Mouse (Mus musculus) midbrain, embryonic 15.5 days (tissue): ENCODE data around the gene Tent4a. TPM values are rescaled to one million over a fixed set of nuclear protein-coding genes. Genes with fewer than 3 reads are reported as not detected.

Experiments
- ATAC-seq: fragments of 200-750 bp; cut with Nextera tagmentation; replicated peaks from 2 replicates; pipeline ENCODE4 v1.8.0; 2017; ENCODE audit warnings: moderate TSS enrichment
- H3K27ac ChIP-seq: fragments of 300-500 bp; sonication (generic); 2 replicates; pipeline ENCODE4 v1.5.1; 2015; ENCODE audit warnings: mild to moderate bottlenecking, inconsistent platforms
- H3K27me3 ChIP-seq: fragments of 300-500 bp; sonication (generic); replicated peaks from 2 replicates; pipeline ENCODE4 v1.6.1; 2015; ENCODE audit warnings: inconsistent platforms
- H3K36me3 ChIP-seq: fragments of 300-500 bp; sonication (generic); replicated peaks from 2 replicates; pipeline ENCODE4 v1.6.1; 2015; ENCODE audit warnings: inconsistent platforms
- H3K4me1 ChIP-seq: fragments of 300-500 bp; sonication (generic); 2 replicates; pipeline ENCODE4 v1.6.1; 2015; ENCODE audit warnings: inconsistent platforms
- H3K4me2 ChIP-seq: fragments of 300-500 bp; sonication (generic); 2 replicates; pipeline ENCODE4 v1.6.1; 2015; ENCODE audit warnings: inconsistent platforms, mild to moderate bottlenecking, moderate library complexity
- H3K4me3 ChIP-seq: fragments of 300-500 bp; sonication (generic); 2 replicates; pipeline ENCODE4 v1.5.1; 2015; ENCODE audit warnings: mild to moderate bottlenecking, inconsistent platforms
- H3K9ac ChIP-seq: fragments of 300-500 bp; sonication (generic); 2 replicates; pipeline ENCODE4 v1.6.1; 2015; ENCODE audit warnings: mild to moderate bottlenecking, inconsistent platforms
- H3K9me3 ChIP-seq: fragments of 300-500 bp; sonication (generic); 2 replicates; pipeline ENCODE4 v1.6.1; 2016; ENCODE audit warnings: inconsistent platforms
- WGBS: fragments of 180-500 bp; shearing (Covaris S2); methylation state at CpG from one replicate; pipeline ENCODE4 v1.1.7; 2015; ENCODE audit warnings: mixed read lengths; 5-methylcytosine and 5-hydroxymethylcytosine counted together
- polyA plus RNA-seq: library from polyadenylated mRNA; unstranded; fragments of >200 nt; fragmentation: Nextera tagmentation; extraction: Ambion mirVana; gene quantifications from 2 replicates; pipeline ENCODE4 v1.2.1, GENCODE M21; 2015

Tent4a gene
- polyA plus RNA-seq, 1 experiment from 2014 or later: 7.6 TPM

- H3K4me2 ChIP-seq: no peak overlapping the region
- WGBS: 88% methylated on average over 12 of the region's 12 CpGs
- H3K4me1 ChIP-seq: no peaks in the 10 kb centered on the region; the same call in 1 of the 2 replicates
- no peak overlapping the region for H3K27ac ChIP-seq
- ATAC-seq: no peak
- H3K36me3 ChIP-seq: peaks cover 53% of the 10 kb centered on the region
- no peaks in the 10 kb centered on the region for H3K9me3 ChIP-seq
- no peak overlapping the region for H3K9ac ChIP-seq
- no peak overlapping the region for H3K4me3 ChIP-seq
- no peaks in the 10 kb centered on the region for H3K27me3 ChIP-seq
Measured at GRCm38 (mm10) chr13:69506341-69507086, 27.9 kb downstream of the Tent4a start.

GRCm38 (mm10) chr13:69502863-69503262 lies 31.6 kb downstream of the Tent4a start:
- WGBS: 84% methylated on average over 5 of the region's 5 CpGs
- ATAC-seq: no peak

GRCm38 (mm10) chr13:69502157-69502750 lies 32.2 kb downstream of the Tent4a start:
- ATAC-seq: no peak
- Histone ChIP-seq H3K36me3 (peaks cover 67% of the 10 kb centered on the region), H3K4me2 (no peak overlapping the region), H3K27me3 (no peaks in the 10 kb centered on the region), H3K4me1 (no peaks in the 10 kb centered on the region), H3K27ac (no peak overlapping the region), H3K9ac (no peak overlapping the region), H3K9me3 (no peaks in the 10 kb centered on the region), H3K4me3 (no peak overlapping the region)
- WGBS: 95% methylated on average over 14 of the region's 14 CpGs

More at GRCm38 (mm10) chr13:69502863-69503262, 31.6 kb downstream of the Tent4a start:
- H3K27ac ChIP-seq: no peak overlapping the region
- H3K4me1 ChIP-seq: no peaks in the 10 kb centered on the region
- H3K4me2 ChIP-seq: no peak overlapping the region
- no peak overlapping the region for H3K4me3 ChIP-seq
- peaks cover 73% of the 10 kb centered on the region for H3K36me3 ChIP-seq
- H3K27me3 ChIP-seq: no peaks in the 10 kb centered on the region
- H3K9ac ChIP-seq: no peak overlapping the region
- H3K9me3 ChIP-seq: no peaks in the 10 kb centered on the region

- Histone ChIP-seq H3K4me2 (no peak overlapping the region), H3K4me3 (no peak overlapping the region), H3K27ac (no peak overlapping the region), H3K9ac (no peak overlapping the region), H3K27me3 (no peaks in the 10 kb centered on the region), H3K36me3 (peaks cover 45% of the 10 kb centered on the region), H3K9me3 (no peaks in the 10 kb centered on the region), H3K4me1 (no peaks in the 10 kb centered on the region)
- no peak for ATAC-seq
- WGBS: 82% methylated on average over 5 of the region's 5 CpGs
Measured at GRCm38 (mm10) chr13:69498276-69498675, 36.1 kb downstream of the Tent4a start.

GRCm38 (mm10) chr13:69492876-69493463 lies 41.4 kb downstream of the Tent4a start:
- H3K4me2 ChIP-seq: no peak overlapping the region
- no peaks in the 10 kb centered on the region for H3K9me3 ChIP-seq
- peaks cover 5% of the 10 kb centered on the region for H3K36me3 ChIP-seq
- ATAC-seq: no peak
- H3K27ac ChIP-seq: no peak overlapping the region
- H3K4me1 ChIP-seq: peaks cover 10% of the 10 kb centered on the region
- H3K4me3 ChIP-seq: no peak overlapping the region
- H3K9ac ChIP-seq: no peak overlapping the region
- 32% methylated on average over 7 of the region's 7 CpGs for WGBS
- peaks cover 16% of the 10 kb centered on the region; the same call in 1 of the 2 replicates for H3K27me3 ChIP-seq

GRCm38 (mm10) chr13:69489777-69490176 lies 44.6 kb downstream of the Tent4a start:
- WGBS: 87% methylated on average over 9 of the region's 9 CpGs
- H3K4me3 ChIP-seq: no peak overlapping the region
- ATAC-seq: no peak

GRCm38 (mm10) chr13:69488565-69489255 lies 45.7 kb downstream of the Tent4a start:
- H3K9ac ChIP-seq: no peak overlapping the region
- no peaks in the 10 kb centered on the region for H3K36me3 ChIP-seq
- H3K4me2 ChIP-seq: peak overlapping the region; percentile 60
- peaks cover 16% of the 10 kb centered on the region for H3K4me1 ChIP-seq
- ATAC-seq: no peak; the same call in 1 of the 2 replicates
- no peak overlapping the region; the same call in 1 of the 2 replicates for H3K4me3 ChIP-seq
- H3K9me3 ChIP-seq: no peaks in the 10 kb centered on the region
- 36% methylated on average over 13 of the region's 13 CpGs for WGBS
- H3K27me3 ChIP-seq: peaks cover 22% of the 10 kb centered on the region
- no peak overlapping the region for H3K27ac ChIP-seq

More at GRCm38 (mm10) chr13:69489777-69490176, 44.6 kb downstream of the Tent4a start:
- Histone ChIP-seq H3K27me3 (peaks cover 16% of the 10 kb centered on the region), H3K36me3 (no peaks in the 10 kb centered on the region), H3K9me3 (no peaks in the 10 kb centered on the region), H3K4me1 (peaks cover 16% of the 10 kb centered on the region), H3K9ac (no peak overlapping the region), H3K27ac (no peak overlapping the region), H3K4me2 (no peak overlapping the region)

- Histone ChIP-seq H3K27me3 (peaks cover 32% of the 10 kb centered on the region), H3K9me3 (no peaks in the 10 kb centered on the region), H3K36me3 (no peaks in the 10 kb centered on the region), H3K9ac (peak overlapping the region; percentile 26), H3K4me3 (peak overlapping the region; percentile 31), H3K4me1 (peaks cover 19% of the 10 kb centered on the region), H3K27ac (no peak overlapping the region), H3K4me2 (peak overlapping the region; percentile 60)
- ATAC-seq: peak; percentile 41
- WGBS: under 1% methylated on average over 26 of the region's 26 CpGs
Measured at GRCm38 (mm10) chr13:69487611-69488275, 46.7 kb downstream of the Tent4a start.

- no peak overlapping the region for H3K4me3 ChIP-seq
- no peak overlapping the region for H3K27ac ChIP-seq
- H3K9me3 ChIP-seq: no peaks in the 10 kb centered on the region
- WGBS: 82% methylated on average over 7 of the region's 7 CpGs
- peak overlapping the region; percentile 60; the same call in 1 of the 2 replicates for H3K4me2 ChIP-seq
- H3K27me3 ChIP-seq: peaks cover 32% of the 10 kb centered on the region
- H3K4me1 ChIP-seq: peaks cover 23% of the 10 kb centered on the region
- H3K9ac ChIP-seq: no peak overlapping the region; the same call in 1 of the 2 replicates
- no peaks in the 10 kb centered on the region for H3K36me3 ChIP-seq
- ATAC-seq: no peak
Measured at GRCm38 (mm10) chr13:69487108-69487507, 47.3 kb downstream of the Tent4a start.

GRCm38 (mm10) chr13:69485833-69486232 lies 48.6 kb downstream of the Tent4a start:
- H3K27me3 ChIP-seq: peaks cover 32% of the 10 kb centered on the region
- H3K4me1 ChIP-seq: peaks cover 36% of the 10 kb centered on the region
- no peak overlapping the region for H3K9ac ChIP-seq
- H3K9me3 ChIP-seq: no peaks in the 10 kb centered on the region
- no peak overlapping the region for H3K4me2 ChIP-seq
- ATAC-seq: no peak
- no peaks in the 10 kb centered on the region for H3K36me3 ChIP-seq
- no peak overlapping the region for H3K4me3 ChIP-seq
- WGBS: 72% methylated on average over 7 of the region's 7 CpGs
- no peak overlapping the region for H3K27ac ChIP-seq

GRCm38 (mm10) chr13:69485326-69485725 lies 49.1 kb downstream of the Tent4a start:
- 19% methylated on average over 6 of the region's 6 CpGs for WGBS
- no peaks in the 10 kb centered on the region for H3K9me3 ChIP-seq
- H3K4me1 ChIP-seq: peaks cover 38% of the 10 kb centered on the region
- H3K27ac ChIP-seq: no peak overlapping the region
- no peak overlapping the region for H3K4me2 ChIP-seq
- no peak overlapping the region for H3K9ac ChIP-seq
- ATAC-seq: peak; percentile 26
- H3K4me3 ChIP-seq: no peak overlapping the region
- peaks cover 30% of the 10 kb centered on the region for H3K27me3 ChIP-seq
- no peaks in the 10 kb centered on the region for H3K36me3 ChIP-seq
